Mouse (Mus musculus) embryonic facial prominence, embryonic 12.5 days (tissue): ENCODE data around the gene Myo3b. TPM values are rescaled to one million over a fixed set of nuclear protein-coding genes. Genes with fewer than 3 reads are reported as not detected.

Source experiments
- ATAC-seq: fragments of 200-750 bp; cut with Nextera tagmentation; 2 replicates; pipeline ENCODE4 v1.8.0; 2017; ENCODE audit not compliant: insufficient number of reproducible peaks, insufficient read depth, low FRiP score, low TSS enrichment
- H3K27ac ChIP-seq: fragments of 300-500 bp; sonication (generic); 2 replicates; pipeline ENCODE4 v1.5.1; 2016; ENCODE audit warnings: mild to moderate bottlenecking
- H3K27me3 ChIP-seq: fragments of 300-500 bp; sonication (generic); 2 replicates; pipeline ENCODE4 v1.6.1; 2016; ENCODE audit warnings: mild to moderate bottlenecking, moderate library complexity
- H3K36me3 ChIP-seq: fragments of 300-500 bp; sonication (generic); 2 replicates; pipeline ENCODE4 v1.6.1; 2016; ENCODE audit warnings: mild to moderate bottlenecking
- H3K4me1 ChIP-seq: fragments of 300-500 bp; sonication (generic); 2 replicates; pipeline ENCODE4 v1.6.1; 2016
- H3K4me2 ChIP-seq: fragments of 300-500 bp; sonication (generic); replicated peaks from 2 replicates; pipeline ENCODE4 v1.6.1; 2016; ENCODE audit warnings: mild to moderate bottlenecking, moderate library complexity
- H3K4me3 ChIP-seq: fragments of 300-500 bp; sonication (generic); 2 replicates; pipeline ENCODE4 v1.5.1; 2016; ENCODE audit warnings: mild to moderate bottlenecking
- H3K9ac ChIP-seq: fragments of 300-500 bp; sonication (generic); 2 replicates; pipeline ENCODE4 v1.6.1; 2016; ENCODE audit warnings: mild to moderate bottlenecking, moderate library complexity
- H3K9me3 ChIP-seq: fragments of 300-500 bp; sonication (generic); 2 replicates; pipeline ENCODE4 v1.6.1; 2016; ENCODE audit warnings: mild to moderate bottlenecking, moderate library complexity
- WGBS: fragments of 180-500 bp; shearing (Covaris S2); methylation state at CpG from one replicate; pipeline ENCODE4 v1.1.7; 2016; 5-methylcytosine and 5-hydroxymethylcytosine counted together
- polyA plus RNA-seq: library from polyadenylated mRNA; unstranded; fragments of >200 nt; fragmentation: Nextera tagmentation; extraction: Ambion mirVana; gene quantifications from 2 replicates; pipeline ENCODE4 v1.2.1, GENCODE M21; 2016

The Myo3b gene
- polyA plus RNA-seq, 1 experiment from 2014 or later = 0.12 TPM

- H3K9me3 ChIP-seq = no peaks in the 10 kb centered on the region
- WGBS = 52% methylated on average over 12 of the region's 12 CpGs
- H3K4me1 ChIP-seq = no peaks in the 10 kb centered on the region
- H3K36me3 ChIP-seq = no peaks in the 10 kb centered on the region
- no peak overlapping the region for H3K4me3 ChIP-seq
- peaks cover 1% of the 10 kb centered on the region; the same call in 1 of the 2 replicates for H3K27me3 ChIP-seq
- no peak overlapping the region for H3K9ac ChIP-seq
- no peak overlapping the region for H3K4me2 ChIP-seq
- no peak overlapping the region for H3K27ac ChIP-seq
- ATAC-seq = no peak
Observed at GRCm38 (mm10) chr2:70113798-70114782, 75.2 kb downstream of the Myo3b start.

- Histone ChIP-seq H3K4me1 (no peaks in the 10 kb centered on the region), H3K4me2 (no peak overlapping the region), H3K27me3 (no peaks in the 10 kb centered on the region), H3K27ac (no peak overlapping the region), H3K36me3 (no peaks in the 10 kb centered on the region), H3K9ac (no peak overlapping the region), H3K9me3 (no peaks in the 10 kb centered on the region), H3K4me3 (no peak overlapping the region)
- WGBS = 58% methylated on average over 16 of the region's 16 CpGs
- ATAC-seq = no peak
Observed at GRCm38 (mm10) chr2:70118376-70119264, 79.7 kb downstream of the Myo3b start.

- Histone ChIP-seq H3K4me2 (no peak overlapping the region), H3K27me3 (no peaks in the 10 kb centered on the region), H3K4me1 (no peaks in the 10 kb centered on the region), H3K36me3 (no peaks in the 10 kb centered on the region), H3K9ac (no peak overlapping the region), H3K9me3 (no peaks in the 10 kb centered on the region), H3K4me3 (no peak overlapping the region), H3K27ac (no peak overlapping the region)
- 93% methylated on average over 2 of the region's 2 CpGs for WGBS
- ATAC-seq = no peak
Observed at GRCm38 (mm10) chr2:70119265-70119663, 80.3 kb downstream of the Myo3b start.

GRCm38 (mm10) chr2:70126330-70126729, 87.4 kb downstream of the Myo3b start:
- Histone ChIP-seq H3K4me3 (no peak overlapping the region), H3K27me3 (peaks cover 20% of the 10 kb centered on the region), H3K4me2 (peak overlapping the region; percentile 12; the same call in 1 of the 2 replicates), H3K9ac (no peak overlapping the region), H3K4me1 (peaks cover 8% of the 10 kb centered on the region; the same call in 1 of the 2 replicates), H3K27ac (no peak overlapping the region), H3K36me3 (no peaks in the 10 kb centered on the region), H3K9me3 (no peaks in the 10 kb centered on the region)
- 59% methylated on average over 10 of the region's 10 CpGs for WGBS
- no peak for ATAC-seq

GRCm38 (mm10) chr2:70126783-70127182, 87.9 kb downstream of the Myo3b start:
- no peak overlapping the region for H3K9ac ChIP-seq
- no peaks in the 10 kb centered on the region for H3K36me3 ChIP-seq
- H3K4me1 ChIP-seq = peaks cover 8% of the 10 kb centered on the region; the same call in 1 of the 2 replicates
- H3K4me2 ChIP-seq = peak overlapping the region; percentile 25; the same call in 1 of the 2 replicates
- no peak overlapping the region for H3K4me3 ChIP-seq
- H3K27ac ChIP-seq = no peak overlapping the region
- no peaks in the 10 kb centered on the region for H3K9me3 ChIP-seq
- no peak for ATAC-seq
- H3K27me3 ChIP-seq = peaks cover 21% of the 10 kb centered on the region
- WGBS = under 1% methylated on average over 13 of the region's 13 CpGs

GRCm38 (mm10) chr2:70127351-70128148, 88.6 kb downstream of the Myo3b start:
- Histone ChIP-seq H3K4me3 (no peak overlapping the region), H3K4me1 (peaks cover 8% of the 10 kb centered on the region; the same call in 1 of the 2 replicates), H3K4me2 (peak overlapping the region; percentile 25; the same call in 1 of the 2 replicates), H3K27ac (no peak overlapping the region), H3K9me3 (no peaks in the 10 kb centered on the region), H3K9ac (no peak overlapping the region), H3K27me3 (peaks cover 21% of the 10 kb centered on the region), H3K36me3 (no peaks in the 10 kb centered on the region)
- WGBS = 8% methylated on average over 21 of the region's 21 CpGs
- no peak for ATAC-seq

- Histone ChIP-seq H3K9me3 (no peaks in the 10 kb centered on the region), H3K4me1 (peaks cover 8% of the 10 kb centered on the region; the same call in 1 of the 2 replicates), H3K27me3 (peaks cover 21% of the 10 kb centered on the region), H3K36me3 (no peaks in the 10 kb centered on the region), H3K4me2 (no peak overlapping the region), H3K9ac (no peak overlapping the region), H3K27ac (no peak overlapping the region), H3K4me3 (no peak overlapping the region)
- WGBS = 70% methylated on average over 6 of the region's 6 CpGs
- ATAC-seq = no peak
Observed at GRCm38 (mm10) chr2:70128590-70128989, 89.7 kb downstream of the Myo3b start.

- no peak for ATAC-seq
- H3K9me3 ChIP-seq = no peaks in the 10 kb centered on the region
- peaks cover 21% of the 10 kb centered on the region for H3K27me3 ChIP-seq
Observed at GRCm38 (mm10) chr2:70129566-70129965, 90.6 kb downstream of the Myo3b start.

GRCm38 (mm10) chr2:70133281-70133680, 94.4 kb downstream of the Myo3b start:
- Histone ChIP-seq H3K36me3 (no peaks in the 10 kb centered on the region), H3K4me1 (0 out of 2 replicates have a peak, but pooled peaks cover 2% of the 10 kb centered on the region), H3K4me3 (no peak overlapping the region), H3K27me3 (peaks cover 9% of the 10 kb centered on the region; the same call in 1 of the 2 replicates), H3K27ac (no peak overlapping the region), H3K9ac (no peak overlapping the region), H3K9me3 (no peaks in the 10 kb centered on the region), H3K4me2 (no peak overlapping the region)
- ATAC-seq = no peak
- WGBS = 73% methylated on average over 4 of the region's 4 CpGs

More at GRCm38 (mm10) chr2:70129566-70129965, 90.6 kb downstream of the Myo3b start:
- no peaks in the 10 kb centered on the region for H3K36me3 ChIP-seq
- H3K4me2 ChIP-seq = no peak overlapping the region
- no peak overlapping the region for H3K4me3 ChIP-seq
- 57% methylated on average over 3 of the region's 3 CpGs for WGBS
- H3K27ac ChIP-seq = no peak overlapping the region
- no peak overlapping the region for H3K9ac ChIP-seq
- peaks cover 8% of the 10 kb centered on the region; the same call in 1 of the 2 replicates for H3K4me1 ChIP-seq

- no peak overlapping the region for H3K9ac ChIP-seq
- H3K27me3 ChIP-seq = 0 out of 2 replicates have a peak, but pooled peaks cover 2% of the 10 kb centered on the region
- no peak for ATAC-seq
- H3K27ac ChIP-seq = no peak overlapping the region
- no peak overlapping the region for H3K4me3 ChIP-seq
- H3K4me1 ChIP-seq = no peaks in the 10 kb centered on the region
- 91% methylated on average over 4 of the region's 4 CpGs for WGBS
- no peak overlapping the region for H3K4me2 ChIP-seq
- no peaks in the 10 kb centered on the region for H3K9me3 ChIP-seq
- no peaks in the 10 kb centered on the region for H3K36me3 ChIP-seq
Observed at GRCm38 (mm10) chr2:70137226-70137998, 98.5 kb downstream of the Myo3b start.
